Mouse (Mus musculus): ENCODE results near the gene Hacd2. TPM values are rescaled to one million over a fixed set of nuclear protein-coding genes. Genes with fewer than 3 reads are reported as not detected.

Hacd2 gene
- 10 to 100 TPM; 30.1 to 30.8 TPM for total RNA-seq (2021)
- long read RNA-seq, experiment 1, partial matches to known transcripts, result 2 of 9 reads
- long read RNA-seq, experiment 1, other reads (novel, unspliced or antisense), result 6 of 9 reads
- long read RNA-seq, experiment 2, partial matches to known transcripts, result 6 of 10 reads
- long read RNA-seq, experiment 2, other reads (novel, unspliced or antisense), result 2 of 10 reads

DNA sequence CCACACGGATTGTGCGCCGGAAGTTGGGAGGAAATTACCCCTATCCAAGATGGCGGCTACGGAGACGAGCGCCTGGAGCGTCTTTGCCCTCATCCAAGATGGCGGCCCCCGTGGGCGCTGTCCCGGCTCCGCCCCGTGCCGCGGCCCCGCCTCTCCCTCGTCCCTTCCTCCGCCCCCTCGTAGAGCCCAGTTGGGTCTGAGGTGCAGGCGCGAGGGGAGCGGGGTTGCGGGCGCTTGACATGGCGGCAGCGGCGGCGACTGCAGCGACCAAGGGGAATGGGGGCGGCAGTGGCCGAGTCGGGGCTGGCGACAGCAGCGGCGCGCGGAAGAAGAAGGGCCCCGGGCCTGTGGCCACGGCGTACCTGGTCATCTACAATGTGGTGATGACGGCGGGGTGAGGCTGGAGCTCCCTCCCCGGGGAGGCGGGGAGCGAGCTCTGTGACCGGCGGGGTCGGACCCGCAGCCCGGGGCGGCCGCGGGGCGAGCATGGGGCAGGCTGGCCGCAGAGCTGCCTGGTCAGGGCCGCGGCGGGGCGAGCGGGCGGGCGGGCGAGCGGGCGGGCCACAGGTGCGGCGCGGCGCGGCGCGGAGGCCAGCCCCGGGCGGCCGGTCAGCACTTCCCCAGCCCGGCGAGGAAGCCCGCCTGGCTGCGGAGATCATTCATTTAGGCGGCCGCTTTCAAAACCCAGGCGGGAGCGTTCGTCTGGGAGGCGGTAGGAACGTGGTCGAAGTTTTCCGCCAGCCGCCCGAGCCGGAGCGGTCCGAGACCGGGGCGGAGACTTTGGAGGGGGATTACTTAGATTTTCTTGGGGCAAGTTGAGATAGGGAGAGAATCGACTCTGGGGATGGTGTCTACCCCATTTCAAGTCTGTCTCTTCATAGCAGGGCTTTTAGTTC lies at the start of gene Hacd2:
Gene Hacd2 (plus strand): TSS at position 187 of the 896 bp plus-strand sequence.
- peak; percentile 93 to 95 for DNase-seq (ENCODE audit: low spot score in 2 of 2)

DNA sequence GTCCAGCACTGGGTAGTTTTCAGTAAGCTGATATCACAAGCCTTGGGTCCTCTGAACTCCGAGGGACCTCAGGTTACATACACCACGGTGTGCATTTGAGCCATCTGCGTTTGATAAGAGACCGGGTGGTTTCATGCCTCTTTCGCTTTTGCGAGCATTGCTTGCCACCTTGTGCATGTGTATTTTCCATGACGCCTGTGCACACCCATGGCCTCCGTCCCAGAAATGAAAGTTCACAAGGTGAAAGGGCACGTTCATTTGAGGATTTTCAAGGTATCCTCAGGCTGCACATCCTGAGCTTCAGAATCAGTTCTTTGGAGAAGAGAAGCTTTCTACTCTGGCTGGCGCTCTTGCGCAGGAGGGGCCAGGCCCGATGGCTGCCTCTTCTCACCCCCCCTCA lies 49.8 kb upstream of the Hacd2 start:
- DNase-seq (ENCODE audit: low spot score in 2 of 2), result no peak

DNA sequence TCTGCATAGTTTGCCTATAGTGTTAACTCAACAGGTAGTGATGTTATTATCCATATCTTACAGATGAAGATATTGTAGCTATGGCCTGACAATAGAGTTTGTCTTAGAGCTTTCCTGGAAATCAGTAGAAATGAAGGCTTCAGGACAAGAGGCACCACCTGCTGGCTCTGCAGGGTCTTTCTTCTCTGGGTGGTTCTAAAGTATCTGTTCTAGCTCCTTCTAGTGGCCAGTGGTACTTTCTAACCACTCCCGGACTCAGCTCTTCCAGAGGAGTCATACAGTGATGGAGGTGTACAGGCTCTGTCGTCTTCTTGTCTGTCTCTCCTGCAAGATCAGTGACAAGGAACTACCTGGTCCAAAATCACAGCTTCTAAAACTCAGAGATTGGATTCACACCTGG lies 46.7 kb upstream of the Hacd2 start:
- no peak for DNase-seq (ENCODE audit: low spot score in 2 of 2)

DNA sequence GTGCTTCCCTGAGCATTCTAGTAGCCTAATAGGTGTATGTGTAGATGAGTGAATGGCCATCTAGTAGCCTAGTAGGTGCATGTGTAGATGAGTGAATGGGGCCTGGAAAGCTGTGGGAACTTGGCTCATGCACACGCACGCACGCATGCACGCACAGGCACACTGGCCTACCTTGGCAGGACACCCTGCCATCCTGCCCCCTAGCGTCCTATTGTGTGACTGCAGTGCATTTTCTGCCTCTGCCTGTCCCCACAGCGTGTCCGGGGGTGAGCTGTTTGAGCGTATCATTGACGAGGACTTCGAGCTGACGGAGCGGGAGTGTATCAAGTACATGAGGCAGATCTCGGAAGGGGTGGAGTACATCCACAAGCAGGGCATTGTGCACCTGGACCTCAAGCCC lies 45.6 kb upstream of the Hacd2 start:
- DNase-seq (ENCODE audit: low spot score in 2 of 2), result no peak

DNA sequence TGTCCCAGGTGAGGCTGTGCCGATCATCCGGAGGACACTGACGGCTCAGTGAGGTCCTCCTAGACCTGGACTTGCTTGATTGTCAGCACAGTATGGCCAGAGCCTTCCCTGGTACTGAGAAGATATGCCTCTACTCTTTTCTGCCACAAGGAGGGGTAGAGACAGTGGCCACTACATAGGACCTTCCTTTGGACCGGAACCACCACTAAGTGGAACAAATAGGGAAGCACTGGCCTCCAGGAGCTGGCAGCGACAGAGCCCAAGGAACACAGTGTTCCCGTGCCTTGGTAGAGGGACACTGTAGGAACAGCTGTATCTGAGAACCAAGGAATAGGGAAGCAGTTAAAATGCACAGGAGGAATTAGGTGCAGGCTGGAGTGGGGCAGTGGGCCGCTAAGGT lies 44.2 kb upstream of the Hacd2 start:
- no peak for DNase-seq (ENCODE audit: low spot score in 2 of 2)

DNA sequence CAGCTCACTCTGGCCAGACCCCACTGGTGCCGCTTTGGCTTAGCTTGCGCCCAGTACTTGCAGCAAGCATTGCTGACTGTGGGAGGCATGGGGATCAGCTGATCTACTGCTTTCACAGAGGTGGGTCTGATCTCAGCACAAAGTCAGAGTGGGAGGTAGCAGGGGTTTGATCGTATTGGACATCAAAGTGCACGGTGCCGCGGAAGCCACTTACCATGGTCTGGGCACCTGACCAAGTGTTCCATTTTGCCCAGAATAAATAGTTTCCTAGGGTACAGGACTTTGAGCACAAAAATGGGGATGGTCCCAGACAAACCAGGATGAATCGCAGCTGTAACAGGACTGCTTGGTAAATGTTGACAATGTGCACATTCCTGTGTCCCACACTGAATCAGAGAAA lies 41.2 kb upstream of the Hacd2 start:
- DNase-seq (ENCODE audit: low spot score in 2 of 2), result no peak

DNA sequence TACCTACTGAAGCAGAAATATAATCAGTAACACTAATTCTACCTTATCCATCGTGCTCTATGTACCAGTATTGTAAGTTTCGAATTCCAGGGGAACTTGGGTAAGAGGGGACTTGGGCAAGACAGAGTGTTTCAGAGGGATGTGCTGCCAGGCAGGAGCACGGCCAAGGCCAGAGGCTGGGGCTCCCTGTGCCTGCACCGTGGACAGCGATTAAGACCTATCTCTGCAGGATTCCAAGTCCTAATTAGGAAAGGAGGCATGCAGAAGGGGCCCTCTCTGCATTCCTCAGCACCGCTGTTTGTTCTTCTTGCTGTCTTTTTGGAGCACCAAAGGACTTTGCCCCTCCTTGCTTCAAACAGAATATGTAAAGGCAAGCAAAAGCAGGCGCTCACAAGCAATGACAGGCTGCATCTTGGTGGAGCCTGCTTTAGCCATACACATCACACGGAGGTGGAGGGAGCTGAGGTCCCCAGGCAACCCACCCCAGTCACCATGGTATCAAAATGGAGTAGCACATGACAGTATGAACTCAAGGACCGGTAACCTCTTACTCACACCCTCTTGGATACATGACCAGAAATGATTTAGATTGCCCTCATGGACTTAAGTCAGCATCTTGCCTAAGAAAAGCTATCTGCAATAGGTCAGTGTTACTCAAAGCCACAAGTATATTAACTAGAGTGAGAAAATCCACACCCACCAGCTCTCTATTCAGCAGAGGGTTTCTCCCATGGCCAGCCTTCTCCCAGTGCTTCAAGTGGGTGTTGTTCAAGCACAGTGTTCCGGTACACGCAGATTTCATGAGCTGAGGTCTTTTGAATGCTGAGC lies 37.8 kb upstream of the Hacd2 start:
- no peak for DNase-seq (ENCODE audit: low spot score in 2 of 2)

DNA sequence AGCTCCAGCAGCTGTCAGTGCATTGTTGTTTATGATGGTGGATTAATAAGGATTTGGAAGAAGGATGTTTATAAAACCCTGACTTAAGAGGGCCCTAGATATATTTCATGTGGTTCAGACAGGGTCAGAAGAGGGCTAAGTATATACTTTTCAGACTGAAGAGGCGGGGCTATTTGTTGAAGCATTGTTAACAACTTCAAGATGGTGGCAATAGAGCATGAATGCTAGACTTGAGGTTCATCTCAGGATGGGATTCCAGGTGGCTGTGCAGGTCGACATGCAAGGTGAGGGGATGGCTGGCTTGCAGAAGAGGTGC lies 37.2 kb upstream of the Hacd2 start:
- no peak for DNase-seq (ENCODE audit: low spot score in 2 of 2)

DNA sequence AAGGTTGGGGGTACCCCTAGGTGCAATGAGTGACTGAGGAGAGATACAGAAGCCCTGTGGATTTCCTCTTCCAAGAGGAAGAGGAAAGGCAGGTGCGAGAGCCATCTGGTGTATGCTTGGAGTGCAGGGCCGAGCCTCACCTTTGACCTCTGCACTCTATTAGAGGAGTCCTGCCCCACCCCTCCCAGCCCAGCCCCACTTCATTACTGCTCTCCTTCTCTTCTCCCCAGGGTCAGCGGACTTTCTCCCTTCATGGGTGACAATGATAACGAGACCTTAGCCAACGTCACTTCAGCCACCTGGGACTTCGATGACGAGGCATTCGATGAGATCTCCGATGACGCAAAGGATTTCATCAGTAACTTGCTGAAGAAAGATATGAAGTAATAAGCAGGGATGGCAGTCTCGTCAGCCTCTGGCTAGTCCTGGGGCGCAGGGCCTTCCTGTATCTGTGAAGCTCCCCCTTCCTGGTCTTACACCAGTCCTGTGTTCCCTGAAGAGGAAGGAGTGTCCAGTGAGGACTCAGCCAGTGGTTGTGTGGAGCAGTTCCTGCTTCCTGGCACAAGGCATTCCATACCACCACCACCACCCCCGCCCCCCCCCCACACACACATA lies 35.9 kb upstream of the Hacd2 start:
- DNase-seq (ENCODE audit: low spot score in 2 of 2), result no peak

DNA sequence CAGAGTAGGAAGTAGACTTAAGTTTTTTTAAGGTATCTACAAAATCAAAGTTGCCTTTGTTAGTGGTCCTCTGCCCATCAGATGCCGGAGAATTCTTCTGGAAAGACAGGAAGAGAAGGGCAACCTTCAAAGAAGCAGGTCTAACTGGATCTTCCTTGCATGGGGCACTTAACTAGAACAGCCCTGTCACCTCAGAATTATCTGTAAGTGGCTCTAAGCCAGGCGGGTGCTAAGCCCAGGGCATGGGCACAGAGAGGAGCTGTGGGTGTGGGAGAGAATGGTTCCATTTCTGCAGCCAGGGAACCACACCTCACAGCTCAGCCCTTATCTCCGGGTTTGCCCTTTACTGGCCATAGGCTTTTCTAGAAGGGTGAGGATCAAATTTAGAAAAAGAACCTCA lies 30.9 kb upstream of the Hacd2 start:
- DNase-seq (ENCODE audit: low spot score in 2 of 2), result no peak

DNA sequence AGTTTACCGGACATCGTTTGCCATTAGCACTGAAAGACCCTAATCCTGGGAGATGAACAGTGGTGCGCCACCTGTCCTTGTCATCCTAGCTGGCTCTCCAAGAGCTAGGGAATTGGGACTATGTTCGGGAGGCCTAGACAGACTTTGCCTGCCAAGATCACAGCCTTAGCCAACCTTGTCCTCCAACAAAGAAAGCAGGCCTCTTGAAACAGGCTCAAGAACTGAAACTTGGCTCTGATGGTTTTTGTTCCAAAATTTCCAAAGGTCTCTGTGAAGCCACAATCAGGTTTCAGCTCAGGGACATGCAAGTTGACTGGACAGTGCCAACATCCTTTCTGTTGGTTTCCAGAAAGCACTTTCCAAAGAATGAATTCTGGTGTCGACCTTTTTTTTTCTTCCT lies 29.4 kb upstream of the Hacd2 start:
- no peak for DNase-seq (ENCODE audit: low spot score in 2 of 2)

DNA sequence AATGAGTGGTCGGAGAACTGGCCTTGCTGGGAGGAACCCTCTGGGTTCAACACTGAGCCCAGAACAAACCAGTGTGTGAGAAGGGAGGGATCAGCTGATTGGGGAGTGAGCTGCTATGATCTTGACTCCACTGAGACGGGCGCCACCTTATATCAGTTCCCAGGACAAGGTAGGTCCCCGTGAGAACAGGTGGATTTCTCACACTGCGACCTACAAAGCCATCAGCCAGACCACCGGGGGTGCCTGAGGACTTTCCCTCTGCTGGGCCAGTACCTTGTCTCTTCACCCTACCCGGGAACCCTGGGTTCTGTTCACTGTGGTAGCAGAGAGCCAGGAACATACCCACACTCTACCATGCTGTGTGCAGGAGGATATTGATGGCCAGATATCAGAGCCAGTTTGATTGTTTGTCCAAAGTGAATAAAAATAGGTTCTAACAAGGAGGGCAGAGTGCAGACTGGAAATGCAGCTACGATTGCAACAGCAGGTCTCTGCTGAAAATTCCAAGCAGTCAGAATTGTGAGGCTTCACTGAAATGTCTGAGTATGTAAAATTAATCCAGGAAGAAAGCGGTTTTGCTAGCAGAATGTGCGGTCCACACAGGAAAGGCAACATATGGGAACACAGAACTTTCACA lies 28.4 kb upstream of the Hacd2 start:
- DNase-seq (ENCODE audit: low spot score in 2 of 2), result no peak

DNA sequence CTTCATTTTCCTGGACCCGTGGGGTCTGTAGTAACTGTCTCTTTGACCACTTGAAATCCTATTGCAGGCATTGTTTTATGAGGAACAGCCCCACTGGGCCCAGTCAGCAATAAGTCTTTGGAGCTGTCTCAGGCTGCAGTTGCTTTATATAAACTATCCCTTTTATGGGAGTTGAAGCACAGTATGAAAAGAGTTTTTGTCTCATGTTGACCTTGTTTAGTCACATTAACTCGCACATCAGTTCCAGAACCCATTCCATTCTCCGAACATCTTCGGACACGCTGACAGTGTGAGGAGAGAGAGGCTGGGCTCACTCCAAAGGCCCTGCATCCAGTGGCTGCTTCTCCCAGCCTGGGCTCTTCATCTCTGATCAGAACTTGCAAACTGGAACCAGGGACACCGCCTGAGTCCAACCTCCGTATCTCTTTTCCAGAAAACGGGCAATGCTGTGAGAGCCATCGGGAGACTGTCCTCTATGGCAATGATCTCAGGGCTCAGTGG lies 27.5 kb upstream of the Hacd2 start:
- DNase-seq (ENCODE audit: low spot score in 2 of 2), result no peak

DNA sequence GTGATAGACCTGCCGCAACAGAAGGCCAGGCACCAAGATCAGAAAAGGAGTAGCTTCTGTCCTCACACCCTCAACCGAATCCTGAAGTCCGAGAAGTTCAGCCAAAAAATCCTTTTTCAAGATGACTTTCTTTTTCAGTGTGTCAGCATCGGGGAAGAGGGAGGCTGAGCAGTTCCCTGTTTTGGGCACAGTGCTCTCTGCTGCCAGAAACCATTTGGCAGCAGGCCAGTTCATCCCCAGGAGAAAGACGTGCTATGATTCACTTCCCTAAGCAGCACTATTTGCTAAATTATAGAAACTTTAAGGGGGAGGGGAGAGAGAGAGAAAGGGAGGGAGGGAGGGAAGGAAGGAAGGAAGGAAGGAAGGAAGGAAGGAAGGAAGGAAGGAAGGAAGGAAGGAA lies 26.1 kb upstream of the Hacd2 start:
- peak; percentile 86 to 90 for DNase-seq (ENCODE audit: low spot score in 2 of 2)

DNA sequence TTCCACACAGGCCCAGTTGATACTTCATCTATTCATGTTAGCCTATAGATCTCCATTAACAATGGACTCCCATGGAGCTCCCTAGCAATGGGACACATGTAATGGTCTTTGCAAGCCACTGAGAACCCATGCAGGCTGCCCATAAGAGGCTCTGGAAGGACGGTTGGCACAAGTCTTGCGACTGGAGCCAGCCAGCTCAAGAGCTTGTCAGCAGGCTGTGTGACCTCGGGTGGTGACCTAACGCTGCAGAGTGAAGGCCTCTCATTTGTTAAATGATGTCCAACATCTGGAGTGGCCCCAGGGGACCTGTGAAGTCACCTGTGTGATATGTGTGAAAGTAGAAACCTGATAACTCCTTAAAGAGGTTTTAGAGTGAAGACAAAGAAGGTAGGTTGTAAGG lies 25.2 kb upstream of the Hacd2 start:
- no peak for DNase-seq (ENCODE audit: low spot score in 2 of 2)

DNA sequence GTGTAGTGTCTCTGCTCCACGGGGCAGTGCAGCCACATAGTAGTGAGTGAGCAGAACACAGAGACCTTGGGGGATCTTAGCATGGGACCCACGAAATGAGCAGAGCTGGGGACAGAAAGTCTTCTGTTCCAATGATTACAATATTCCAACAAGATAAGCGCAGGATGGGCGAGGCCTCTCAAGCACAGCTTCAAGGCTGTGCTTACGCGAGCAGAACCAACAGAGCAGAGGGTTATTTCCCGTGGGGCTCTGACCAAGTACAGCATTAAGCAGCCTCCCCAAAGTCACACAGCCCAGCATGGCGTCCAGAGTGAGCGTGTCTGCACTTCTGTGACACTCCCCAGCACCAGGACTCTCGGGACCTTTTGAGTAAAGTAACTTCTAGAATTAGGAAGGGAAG lies 24.7 kb upstream of the Hacd2 start:
- no peak for DNase-seq (ENCODE audit: low spot score in 2 of 2)

DNA sequence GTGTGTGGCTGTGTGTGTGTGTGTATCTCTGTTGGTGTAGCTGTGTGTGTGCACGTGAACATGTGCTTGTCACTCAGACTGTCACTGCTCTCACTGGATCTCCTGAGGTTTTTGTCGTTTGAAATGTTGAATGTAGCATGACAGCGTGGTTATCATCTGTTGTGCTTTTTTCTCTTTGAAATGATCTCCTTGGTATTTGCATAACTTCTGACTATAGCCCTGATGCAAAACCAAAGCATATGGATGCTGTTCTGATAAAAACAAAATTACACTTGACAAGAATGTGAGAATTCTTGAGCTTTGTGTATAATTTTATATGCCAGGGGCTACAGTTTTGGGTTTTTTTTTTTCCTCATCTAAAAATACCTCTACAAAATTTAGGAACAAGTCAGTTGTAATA lies 23.2 kb upstream of the Hacd2 start:
- DNase-seq (ENCODE audit: low spot score in 2 of 2), result no peak

DNA sequence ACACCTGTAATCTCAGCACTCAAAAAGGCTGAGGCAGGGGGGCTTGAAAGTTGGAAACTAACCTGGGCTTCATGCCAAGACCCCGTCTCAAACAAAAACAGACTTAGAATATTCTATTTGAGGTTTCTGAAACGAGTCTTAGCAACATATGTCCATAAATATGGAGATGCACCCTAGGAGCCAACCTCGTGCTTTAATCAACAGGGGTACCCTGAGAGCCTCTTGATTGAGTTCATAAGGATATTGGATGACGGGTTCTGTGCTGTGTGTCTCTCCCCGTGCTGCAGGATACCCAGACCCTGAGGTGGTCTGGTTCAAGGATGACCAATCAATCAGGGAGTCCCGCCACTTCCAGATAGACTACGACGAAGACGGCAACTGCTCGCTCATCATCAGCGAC lies 22.2 kb upstream of the Hacd2 start:
- DNase-seq (ENCODE audit: low spot score in 2 of 2), result no peak

DNA sequence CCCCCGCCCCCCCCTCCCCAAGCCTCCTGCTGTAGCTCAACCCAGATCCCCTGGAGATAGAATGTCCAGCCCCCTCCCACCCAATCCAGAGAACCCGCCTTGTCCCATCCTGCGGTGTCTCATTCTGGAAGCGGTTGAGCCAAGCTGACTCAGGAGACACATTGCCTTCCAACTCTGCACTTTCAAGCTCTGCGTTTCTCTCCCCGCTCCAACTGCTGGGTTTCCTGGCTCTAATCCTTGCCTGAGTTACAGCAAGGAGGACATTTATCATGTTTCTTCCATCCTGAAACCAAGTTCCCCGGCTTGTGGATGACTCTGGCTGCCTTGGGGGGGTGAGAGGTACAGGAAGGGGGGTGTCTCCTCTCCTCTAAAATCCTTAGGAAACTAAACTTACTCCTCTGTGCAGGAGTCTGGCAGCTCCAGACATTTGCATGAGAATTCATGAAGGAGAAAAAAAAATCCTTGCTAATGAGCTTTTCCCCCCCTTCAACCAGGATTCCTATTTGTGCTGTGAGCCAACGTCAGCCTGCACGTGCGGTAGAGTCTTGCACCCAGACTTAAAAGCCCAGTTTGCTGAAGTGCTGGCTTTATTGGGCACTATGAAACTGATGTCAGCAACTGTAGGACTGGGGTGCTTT lies 21.2 kb upstream of the Hacd2 start:
- peak; percentile 42 to 43 for DNase-seq (ENCODE audit: low spot score in 2 of 2)

DNA sequence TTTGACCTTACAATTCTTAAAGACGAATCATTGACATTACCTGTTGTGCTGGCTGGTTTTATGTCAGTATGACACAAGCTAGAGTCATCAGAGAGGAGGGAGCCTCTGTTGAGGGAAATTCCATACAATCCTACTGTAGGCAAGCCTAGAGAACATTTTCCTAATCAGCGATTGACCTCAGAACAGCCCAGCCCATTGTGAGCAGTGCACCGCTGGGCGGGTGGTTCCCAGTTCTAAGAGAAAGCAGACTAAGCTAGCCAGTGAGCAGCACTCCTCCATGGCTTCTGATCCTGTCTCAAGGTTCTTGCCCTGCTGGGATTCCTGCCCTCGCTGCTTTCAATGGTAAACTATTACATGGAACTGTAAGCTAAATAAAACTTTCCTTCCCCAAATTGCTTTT lies 17.9 kb upstream of the Hacd2 start:
- no peak for DNase-seq (ENCODE audit: low spot score in 2 of 2)

DNA sequence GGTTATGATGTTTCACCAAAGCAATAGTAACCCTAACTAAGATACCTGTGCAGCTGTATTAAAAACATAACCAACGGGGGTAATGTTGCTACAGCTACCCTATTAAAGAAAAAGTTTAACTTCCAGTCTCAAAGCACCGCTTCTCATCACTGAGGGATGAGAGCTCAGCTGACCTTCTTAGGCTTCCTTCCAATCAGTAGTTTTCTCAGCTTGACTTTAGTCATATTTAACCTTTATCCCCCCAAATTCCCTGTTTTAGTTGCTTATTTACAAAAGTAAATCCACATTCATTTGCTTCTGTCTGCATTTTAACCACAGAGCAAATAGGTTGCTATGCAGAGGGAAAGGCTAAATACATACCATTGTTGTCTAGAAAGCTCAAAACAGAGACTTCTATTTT lies 17.5 kb upstream of the Hacd2 start:
- DNase-seq (ENCODE audit: low spot score in 2 of 2), result no peak
